Mouse (Mus musculus) embryo, embryonic 11.5 days (tissue): ENCODE data around the gene Cd2bp2.

Experiments
- DNase-seq: peaks from one replicate; pipeline ENCODE4 v3.0.0-alpha.2; 2012; ENCODE audit warnings: low read depth, low spot score

The Cd2bp2 gene

GRCm38 (mm10) chr7:127195544-127196295 lies at the start of gene Cd2bp2:
Cd2bp2 (minus strand) TSS chr7:127196050.
- peak; percentile 93 for DNase-seq

DNA sequence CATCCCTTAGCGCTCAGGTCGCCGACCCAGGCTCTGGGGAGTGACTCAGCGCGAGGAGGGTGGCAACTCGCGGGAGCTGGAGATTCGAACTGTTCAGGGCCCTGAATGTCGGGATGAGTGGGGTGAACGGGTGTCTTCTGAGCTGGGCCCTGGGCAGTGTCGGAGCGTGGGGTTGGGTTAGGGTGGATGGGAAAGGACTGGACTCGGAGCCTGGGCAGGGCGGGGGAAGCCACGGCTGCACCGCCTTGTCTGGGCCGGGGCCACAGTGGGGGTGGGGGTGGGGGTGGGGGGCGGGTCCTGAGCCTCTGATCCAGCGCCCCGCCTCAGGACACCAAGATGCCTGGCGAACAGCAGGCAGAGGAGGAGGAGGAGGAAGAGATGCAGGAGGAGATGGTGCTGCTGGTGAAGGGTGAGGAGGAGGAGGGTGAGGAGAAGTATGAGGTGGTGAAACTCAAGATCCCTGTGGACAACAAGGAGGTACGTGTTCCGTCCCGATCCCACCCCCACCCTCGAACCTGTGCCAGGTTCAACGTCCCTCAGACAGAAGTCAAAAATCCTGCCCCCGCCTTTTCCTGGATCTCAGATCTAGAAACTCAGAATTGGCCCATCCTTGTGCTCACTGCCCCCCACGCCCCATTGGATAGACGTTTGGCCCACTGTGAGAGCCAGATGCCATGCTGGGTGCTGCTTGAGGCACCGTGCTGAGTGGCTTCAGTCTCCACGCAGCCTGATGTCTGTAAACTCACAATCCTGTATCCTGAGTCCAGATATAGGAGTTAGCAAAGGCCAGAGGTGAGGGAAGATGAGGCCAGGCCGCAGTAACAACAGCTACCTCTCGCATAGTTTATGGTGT lies 49.0 kb upstream of the Cd2bp2 start:
- no peak for DNase-seq

- peak; percentile 88 for DNase-seq
Observed at GRCm38 (mm10) chr7:127243870-127244657, 48.2 kb upstream of the Cd2bp2 start, which contains the start of gene Zfp771. Zfp771 (plus strand) TSS chr7:127244274.

GRCm38 (mm10) chr7:127243361-127243867 lies 47.6 kb upstream of the Cd2bp2 start:
- DNase-seq = no peak

GRCm38 (mm10) chr7:127234777-127235176 lies 38.9 kb upstream of the Cd2bp2 start:
- DNase-seq = no peak

GRCm38 (mm10) chr7:127233765-127234164 lies 37.9 kb upstream of the Cd2bp2 start:
- DNase-seq = no peak

DNA sequence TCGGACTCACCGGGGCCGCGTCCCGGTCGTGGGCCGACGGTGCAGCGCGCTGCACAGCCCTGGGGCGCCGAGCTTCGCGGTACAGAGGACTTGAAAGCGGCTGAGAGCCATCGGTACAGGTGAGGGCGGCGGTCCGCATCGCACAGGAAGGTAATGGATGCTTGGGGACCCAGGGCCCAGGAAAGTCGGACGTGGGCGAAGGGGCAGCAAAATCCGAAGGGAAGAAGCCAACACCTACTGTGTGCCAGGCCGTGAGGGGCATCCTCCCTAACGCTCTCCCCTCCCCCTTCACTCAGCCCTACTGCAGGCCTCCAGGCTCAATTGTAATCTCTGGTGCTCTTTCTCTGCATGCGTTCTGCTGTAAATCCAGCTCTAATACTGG lies 37.5 kb upstream of the Cd2bp2 start:
- DNase-seq = no peak

DNA sequence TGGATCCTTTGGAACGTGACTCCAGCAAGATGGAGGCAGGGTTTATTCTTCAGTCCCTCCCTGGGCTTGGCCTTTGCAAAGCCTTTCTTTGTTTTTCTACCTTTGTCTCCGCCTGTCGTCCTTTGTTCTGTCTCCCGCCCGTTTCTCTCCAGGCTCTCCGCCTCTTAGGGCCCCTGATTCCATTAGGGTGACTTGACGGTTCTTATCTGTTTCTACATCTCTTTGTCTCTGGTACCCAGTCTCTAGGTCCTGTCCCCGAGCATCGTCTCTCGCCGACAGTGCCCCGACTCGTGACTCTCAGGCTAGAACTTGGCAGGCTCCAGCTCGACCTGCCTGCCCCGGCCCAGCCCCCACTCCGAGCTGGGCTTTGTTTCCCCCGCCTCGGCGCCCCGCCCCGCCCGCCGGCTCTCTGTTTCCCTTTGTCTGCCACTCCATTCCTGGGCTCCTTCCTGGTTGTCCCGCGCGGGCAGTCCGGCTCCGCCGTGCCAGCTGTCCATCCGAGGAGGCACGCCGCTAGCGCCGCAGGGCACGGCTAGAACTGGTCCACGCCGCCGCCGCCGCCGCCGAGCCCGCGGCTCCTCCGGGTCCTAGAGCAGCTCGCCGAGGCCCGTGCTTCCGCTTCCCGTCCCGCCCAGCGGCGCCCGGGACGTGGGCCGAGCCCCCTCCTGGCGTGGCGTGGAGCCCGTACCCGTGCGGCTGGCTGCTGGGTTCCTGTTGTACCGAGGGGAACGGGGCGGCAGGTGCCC lies 36.9 kb upstream of the Cd2bp2 start, which contains the start of the genes Zfp553 and Sept1:
Gene Zfp553 (plus strand): TSS at position 440 of the 746 bp plus-strand sequence.
Gene Sept1 (minus strand): TSS at position 509 of the 746 bp plus-strand sequence.
- peak; percentile 76 for DNase-seq

DNA sequence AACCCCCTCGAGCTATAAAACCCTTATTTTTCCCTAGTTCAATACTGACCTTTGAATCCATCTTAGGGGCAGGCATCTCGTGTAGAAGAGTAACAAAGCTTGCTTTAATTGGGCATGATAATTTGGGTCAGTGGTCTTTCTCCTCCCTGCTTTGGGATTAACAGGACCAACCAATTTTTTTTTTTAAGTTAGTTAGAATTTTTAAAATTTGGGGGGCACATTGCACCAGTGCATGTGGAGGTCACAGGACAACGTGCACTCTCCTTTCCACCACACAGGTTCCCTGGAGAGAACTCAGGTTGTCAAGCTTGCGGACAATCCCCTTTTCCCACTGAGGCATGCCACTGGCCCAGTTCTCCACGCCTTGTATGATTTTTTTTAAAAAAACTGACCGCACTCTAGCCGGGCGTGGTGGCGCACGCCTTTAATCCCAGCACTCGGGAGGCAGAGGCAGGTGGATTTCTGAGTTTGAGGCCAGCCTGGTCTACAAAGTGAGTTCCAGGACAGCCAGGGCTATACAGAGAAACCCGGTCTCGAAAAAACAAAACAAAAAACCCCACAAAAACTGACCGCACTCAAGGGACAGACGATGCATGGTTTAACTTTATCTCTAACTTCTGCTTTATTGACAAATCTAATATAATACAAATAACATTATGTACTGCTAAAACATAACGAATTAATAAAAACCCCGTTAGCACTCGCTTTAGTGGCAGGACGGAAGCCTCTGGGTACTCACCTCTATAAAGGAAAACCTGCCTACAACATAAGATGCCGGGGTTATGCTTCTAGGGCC lies 36.2 kb upstream of the Cd2bp2 start:
- no peak for DNase-seq

DNA sequence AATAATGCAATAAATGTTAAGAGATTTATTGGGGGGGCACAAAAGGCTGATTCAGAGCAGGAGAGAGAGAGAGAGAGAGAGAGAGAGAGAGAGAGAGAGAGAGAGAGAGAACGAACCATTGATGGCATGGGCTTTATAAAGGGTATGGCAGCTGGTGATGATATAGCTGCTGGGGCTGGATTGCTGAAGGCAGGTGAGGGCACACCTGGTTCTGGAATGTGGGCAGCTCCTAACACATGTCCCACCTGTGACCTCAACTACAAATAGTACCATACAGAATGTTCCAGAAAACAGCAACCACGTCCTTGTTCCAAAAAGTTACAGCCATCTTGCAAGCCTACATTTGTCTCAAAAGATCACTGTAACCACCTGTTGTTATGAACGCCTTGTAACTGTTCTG lies 35.5 kb upstream of the Cd2bp2 start:
- no peak for DNase-seq

DNA sequence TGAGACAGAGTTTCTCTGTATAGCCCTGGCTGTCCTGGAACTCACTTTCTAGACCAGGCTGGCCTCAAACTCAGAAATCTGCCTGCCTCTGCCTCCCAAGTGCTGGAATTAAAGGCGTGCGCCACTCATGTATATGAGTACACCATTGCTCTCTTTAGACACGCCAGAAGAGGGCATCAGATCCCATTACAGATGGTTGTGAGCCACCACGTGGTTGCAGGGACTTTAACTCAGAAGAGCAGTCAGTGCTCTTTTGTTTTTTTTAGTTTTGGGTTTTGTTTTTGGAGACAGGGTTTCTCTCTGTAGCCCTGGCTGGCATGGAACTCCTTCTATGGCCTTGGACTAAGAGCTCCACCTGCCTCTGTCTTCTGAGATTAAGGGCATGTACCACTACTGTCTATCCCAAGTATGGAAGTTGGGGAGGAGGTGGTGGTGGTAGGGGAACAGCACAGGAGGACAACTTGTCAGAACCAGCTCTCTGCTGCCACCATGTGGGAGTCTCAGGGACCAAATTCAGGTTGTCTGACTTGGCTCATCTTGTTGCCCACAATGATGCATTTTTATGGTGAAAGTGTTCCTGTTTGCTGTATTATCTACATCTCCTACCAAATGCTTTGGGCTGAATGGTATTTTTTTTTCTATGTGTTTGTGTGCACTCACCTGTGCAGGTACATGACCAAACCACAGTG lies 32.9 kb upstream of the Cd2bp2 start:
- DNase-seq = no peak

DNA sequence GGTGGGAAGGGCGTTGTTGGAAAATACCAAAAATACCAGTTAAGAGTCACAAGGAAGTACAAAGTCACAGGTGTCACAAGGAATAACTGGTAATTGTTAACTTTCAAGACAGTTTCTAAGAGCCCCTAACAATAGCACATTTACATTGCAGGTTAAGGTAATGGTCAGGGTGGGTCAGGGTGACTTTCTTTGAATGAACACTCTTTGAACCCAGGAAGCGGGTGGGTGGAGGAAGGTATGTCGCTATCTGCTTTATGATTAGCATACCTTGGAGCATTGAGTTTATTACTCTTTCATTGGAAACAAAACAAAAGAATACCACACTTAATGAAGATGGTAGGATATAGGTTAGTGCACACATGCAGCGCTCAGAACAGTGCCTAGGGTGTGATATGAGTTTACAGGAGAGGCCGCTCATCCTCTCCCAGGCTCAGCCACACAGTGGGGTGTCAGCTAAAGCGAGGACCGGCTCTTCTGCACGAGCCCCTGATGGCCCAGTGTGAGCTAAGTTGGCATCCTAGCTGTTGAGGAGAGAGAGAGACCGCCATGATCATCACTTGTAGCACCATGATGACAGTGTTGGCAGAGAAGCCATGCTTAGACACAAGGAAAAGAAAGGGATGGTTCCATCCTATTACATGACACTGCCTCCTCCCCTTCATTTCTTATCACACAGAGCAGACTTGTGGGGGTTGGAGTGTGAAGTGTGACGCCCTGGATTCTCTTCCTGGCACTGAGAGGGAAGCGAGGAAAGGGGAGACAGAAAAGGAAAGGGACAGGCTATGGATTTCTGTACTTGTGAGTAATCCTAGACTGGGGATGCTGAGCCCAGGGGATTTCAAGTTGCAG lies 29.5 kb upstream of the Cd2bp2 start:
- DNase-seq = no peak

GRCm38 (mm10) chr7:127224616-127225015 lies 28.8 kb upstream of the Cd2bp2 start:
- DNase-seq = no peak

- no peak for DNase-seq
Observed at GRCm38 (mm10) chr7:127223515-127224478, 27.9 kb upstream of the Cd2bp2 start.

GRCm38 (mm10) chr7:127223106-127223505 lies 27.3 kb upstream of the Cd2bp2 start:
- DNase-seq = no peak

DNA sequence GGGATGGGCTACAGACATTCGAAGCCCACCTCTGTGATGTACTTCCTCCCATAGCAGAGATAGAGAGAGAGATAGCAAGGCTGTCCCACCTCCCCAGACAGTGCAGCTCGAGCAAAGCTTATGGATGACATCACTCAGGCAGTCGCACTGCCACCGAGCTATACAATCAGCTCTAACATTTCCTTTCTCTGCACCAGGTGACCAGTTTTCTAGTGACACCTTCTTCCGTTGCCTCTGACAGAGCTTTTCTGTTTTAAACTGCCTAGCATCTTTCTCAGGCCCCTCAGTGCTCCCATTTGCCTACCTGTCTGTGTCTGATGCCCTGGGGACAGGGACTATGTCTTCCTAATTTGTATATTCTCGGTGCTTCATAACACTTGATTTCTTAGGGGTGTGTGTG lies 24.6 kb upstream of the Cd2bp2 start:
- no peak for DNase-seq

- no peak for DNase-seq
Observed at GRCm38 (mm10) chr7:127218670-127219069, 22.8 kb upstream of the Cd2bp2 start.
